Mouse (Mus musculus) heart, postnatal 25 days (tissue): ENCODE results near the gene Drc1. TPM values are rescaled to one million over a fixed set of nuclear protein-coding genes. Genes with fewer than 3 reads are reported as not detected.

ENCODE experiments used
- DNase-seq: peaks from one replicate; pipeline ENCODE4 v3.0.0; 2022; ENCODE audit warnings: low spot score
- intact Hi-C: fragments of 180-260 bp; cut with DNase I; formaldehyde crosslinking; loops from one replicate; pipeline ENCODE4 v1.15.1; 2025
- total RNA-seq, 2 experiments: library from RNA; stranded (reverse); gene quantifications; 2 replicates each; pipeline ENCODE4 v1.2.3; 2021

The Drc1 gene
- not detected for total RNA-seq

DNA sequence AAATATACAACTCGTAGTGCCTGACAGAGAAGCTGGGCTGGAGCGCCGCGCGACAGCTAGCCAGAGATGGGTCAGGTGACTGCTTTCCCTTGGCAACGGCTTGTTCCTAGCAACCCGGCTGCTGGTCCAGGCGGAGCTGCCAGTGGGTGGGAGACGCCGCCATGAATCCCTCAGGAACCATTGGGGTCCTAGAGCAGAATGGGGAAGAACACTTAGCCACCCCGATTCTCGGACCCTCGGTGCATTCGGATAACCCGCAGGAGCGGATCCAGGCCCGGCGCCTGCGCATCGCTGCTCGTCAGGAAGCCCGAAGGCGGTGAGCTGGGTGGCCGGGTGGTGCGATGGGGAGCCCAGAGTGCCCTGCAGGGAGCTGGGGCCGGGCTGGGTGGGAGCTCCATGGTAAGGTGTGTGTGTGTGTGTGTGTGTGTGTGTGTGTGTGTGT lies at the start of gene Drc1:
Gene Drc1 (plus strand): TSS at position 98 of the 442 bp plus-strand sequence.
- intact Hi-C loops: no loop called here
- DNase-seq: no peak

DNA sequence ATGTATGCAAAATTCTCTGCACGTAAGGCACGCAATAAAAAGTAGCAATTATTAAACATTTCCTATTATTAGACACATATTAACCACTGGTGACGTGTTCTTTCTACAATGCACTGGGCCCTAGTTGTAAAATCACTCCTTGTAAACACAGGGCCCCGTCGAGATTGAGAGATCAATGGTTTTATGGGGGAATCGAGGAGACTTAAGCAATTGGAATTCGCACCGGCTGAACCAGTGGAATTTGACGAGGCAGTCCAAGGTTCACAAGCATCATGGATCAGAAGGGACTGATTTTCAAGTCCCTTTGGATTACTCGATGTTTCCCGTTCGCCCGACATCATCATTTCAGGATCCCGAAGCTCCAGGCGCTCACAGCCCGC lies 49.3 kb upstream of the Drc1 start:
- intact Hi-C loops: no loop called here
- no peak for DNase-seq

DNA sequence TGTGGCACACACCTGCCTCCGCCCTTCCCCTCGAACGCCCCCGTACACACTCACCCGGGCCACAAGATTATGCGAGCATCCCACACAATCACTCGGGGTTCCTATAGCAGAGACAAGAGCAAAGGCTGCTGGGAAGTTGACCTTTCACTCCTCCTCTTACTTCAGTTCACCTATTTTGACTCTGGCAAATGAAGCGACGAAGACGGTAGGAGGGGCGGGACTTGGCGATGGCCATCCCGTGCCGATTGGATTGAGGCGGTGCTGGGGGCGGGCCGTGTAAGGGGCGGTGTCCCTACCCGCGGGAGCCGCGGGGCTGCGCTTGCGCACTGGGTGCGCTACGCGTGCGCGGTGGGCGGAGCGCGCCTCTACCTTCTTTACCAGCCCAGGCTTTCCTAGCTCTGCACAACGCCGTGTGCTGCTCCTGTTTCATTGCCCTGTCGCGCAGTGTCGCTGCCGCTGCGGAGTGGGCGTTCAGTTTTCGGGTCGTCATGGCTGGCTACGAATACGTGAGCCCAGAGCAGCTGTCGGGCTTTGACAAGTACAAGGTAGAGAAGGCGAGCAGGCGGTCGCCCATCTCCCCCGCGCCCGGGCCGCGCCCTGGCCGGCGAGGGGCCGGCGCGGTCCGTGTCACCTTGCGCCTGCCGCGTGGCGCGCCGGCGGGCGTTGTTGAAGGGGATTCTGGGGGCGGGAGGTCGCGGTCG lies 48.8 kb upstream of the Drc1 start, which contains the start of gene Selenoi:
Gene Selenoi (plus strand): TSS at position 311 of the 701 bp plus-strand sequence.
- peak; percentile 97 for DNase-seq
- intact Hi-C loops: no loop called here

DNA sequence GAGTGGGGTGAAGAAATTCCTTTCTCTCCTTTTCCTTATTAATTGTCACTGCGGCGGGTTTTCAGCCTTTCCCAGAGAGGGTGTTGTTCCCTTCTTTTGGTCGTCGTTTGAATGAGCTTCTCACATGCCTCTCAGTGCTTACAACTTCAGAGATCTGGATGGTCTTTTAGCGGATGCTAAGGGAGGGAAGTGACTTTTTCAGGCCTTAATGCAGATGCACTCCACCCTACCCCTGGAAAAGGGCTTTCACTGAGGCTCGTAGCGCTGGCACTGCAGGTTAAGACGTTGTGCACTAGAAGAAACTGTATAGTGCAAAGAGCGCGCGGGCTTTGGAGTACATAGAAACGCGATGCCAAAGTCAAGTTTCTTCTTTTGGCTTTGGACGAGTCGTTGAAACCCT lies 48.1 kb upstream of the Drc1 start:
- intact Hi-C loops: no loop called here
- no peak for DNase-seq

DNA sequence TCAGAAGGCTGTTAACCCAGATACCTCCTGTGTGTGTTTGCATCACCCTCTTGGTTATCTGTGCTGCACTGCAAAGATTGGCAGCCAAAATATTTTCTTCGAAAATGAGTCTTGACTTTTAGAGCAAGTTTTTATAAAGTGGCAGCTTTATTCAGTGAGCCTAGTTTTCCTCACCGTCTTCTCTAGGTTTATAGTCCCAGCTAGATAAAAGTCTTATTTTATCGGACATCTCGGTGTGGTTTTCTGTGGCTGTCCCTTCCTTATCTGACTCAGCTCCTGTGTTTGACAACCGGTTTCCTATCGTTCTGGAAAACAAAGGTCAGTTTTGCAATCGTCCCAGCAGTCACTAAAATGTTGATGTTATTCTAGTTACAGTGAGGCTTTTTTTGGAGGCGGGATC lies 47.2 kb upstream of the Drc1 start:
- no peak for DNase-seq
- intact Hi-C loops: no loop called here

DNA sequence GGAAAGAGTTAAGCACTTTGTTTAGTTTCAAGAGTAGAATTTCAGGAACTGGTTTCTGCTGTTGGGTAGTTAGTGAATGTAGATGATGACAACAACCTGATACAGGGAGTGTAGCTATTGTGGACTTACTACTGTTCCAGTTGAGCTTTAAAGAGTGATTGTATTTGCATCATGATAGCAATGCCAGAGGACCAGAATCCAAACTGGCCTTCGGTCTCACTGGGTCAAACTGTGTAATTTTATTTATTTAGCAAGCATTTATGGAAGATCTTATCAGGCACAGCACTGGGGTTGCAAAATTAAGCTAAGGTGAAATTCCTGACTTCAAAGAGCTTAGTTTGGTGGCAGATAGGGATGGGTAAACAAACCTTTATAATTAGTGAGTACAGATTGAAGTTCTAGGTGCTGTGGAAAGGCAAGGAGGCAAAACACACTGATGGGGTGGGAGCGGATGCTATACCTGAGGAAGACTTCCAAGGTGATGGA lies 45.5 kb upstream of the Drc1 start:
- intact Hi-C loops: no loop called here
- DNase-seq: no peak

DNA sequence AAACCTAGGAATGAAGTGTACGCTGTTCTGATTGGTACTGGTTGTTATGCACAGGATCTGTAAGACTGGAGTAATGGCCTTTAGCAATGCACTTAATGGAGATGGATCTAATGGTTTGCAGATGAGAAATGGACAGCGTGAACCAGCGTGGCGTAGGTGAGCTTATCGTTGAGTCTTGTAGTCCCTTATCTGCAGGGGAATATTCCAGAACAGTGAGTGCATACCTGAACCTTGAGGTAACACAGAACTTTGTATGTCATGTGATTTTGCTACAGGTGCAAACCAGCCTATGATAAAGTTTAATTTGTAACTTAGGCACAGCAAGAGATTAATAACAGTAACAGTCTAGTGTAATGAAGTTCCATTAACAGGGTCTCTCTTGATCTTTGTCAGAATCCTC lies 42.7 kb upstream of the Drc1 start:
- DNase-seq: no peak
- intact Hi-C loops: no loop called here

DNA sequence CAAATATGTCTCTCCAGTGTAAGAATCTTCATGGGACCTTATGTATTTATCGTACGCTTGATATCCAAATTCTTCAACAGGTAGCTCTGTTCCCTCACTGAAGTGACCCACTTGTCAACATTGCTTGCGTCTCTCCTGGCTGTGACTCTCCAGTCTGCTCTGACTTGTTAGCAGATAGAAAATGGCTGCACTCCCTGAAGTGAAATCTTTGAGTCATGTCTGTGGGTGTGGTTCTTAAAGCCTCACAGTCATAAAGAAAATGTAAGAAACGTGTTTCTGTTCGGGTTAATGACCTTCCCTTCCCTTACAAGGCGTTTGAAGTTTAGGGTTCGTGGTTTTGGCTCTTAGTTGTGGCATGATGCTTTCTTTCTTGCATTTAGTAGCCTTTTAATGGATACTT lies 40.6 kb upstream of the Drc1 start:
- no peak for DNase-seq
- intact Hi-C loops: no loop called here

DNA sequence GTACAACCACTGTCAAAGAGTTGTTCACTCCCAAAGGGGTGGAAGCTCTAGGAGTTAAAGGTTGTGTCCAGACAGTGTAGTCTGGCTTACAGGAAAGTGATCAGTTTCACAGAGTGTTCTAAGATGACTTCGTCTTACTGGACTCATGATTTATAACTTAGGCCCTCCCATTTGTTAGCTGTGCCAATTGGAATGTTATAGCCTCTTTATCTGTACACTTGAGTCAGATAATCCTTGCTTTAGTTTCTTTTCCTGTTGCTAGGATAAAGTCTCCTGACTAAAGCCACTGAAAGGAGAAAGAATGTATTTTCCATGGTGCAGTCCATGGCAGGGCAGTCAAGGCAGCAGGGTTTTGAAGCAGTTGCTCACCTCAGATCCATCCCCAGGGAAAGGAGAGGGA lies 38.8 kb upstream of the Drc1 start:
- intact Hi-C loops: no loop called here
- no peak for DNase-seq

DNA sequence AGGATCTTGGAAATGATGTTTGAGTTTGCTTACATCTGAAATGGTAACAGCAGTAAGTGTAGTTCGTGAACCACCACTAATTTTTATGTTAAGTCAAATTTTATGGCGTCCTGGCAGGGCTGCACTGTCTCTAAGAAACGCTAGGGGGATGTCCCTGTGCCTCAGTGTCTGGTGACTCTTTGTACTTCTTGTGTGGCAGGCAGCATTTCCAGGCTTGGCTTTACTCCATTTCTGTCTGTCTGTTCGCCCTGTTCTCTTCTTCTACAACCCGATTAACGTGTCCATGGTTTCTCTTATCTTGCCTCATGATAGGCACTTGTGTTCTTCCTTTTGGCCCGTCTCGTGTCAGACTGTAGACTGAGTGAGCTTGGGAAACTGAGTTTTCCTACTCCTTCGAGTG lies 37.4 kb upstream of the Drc1 start:
- intact Hi-C loops: no loop called here
- no peak for DNase-seq

DNA sequence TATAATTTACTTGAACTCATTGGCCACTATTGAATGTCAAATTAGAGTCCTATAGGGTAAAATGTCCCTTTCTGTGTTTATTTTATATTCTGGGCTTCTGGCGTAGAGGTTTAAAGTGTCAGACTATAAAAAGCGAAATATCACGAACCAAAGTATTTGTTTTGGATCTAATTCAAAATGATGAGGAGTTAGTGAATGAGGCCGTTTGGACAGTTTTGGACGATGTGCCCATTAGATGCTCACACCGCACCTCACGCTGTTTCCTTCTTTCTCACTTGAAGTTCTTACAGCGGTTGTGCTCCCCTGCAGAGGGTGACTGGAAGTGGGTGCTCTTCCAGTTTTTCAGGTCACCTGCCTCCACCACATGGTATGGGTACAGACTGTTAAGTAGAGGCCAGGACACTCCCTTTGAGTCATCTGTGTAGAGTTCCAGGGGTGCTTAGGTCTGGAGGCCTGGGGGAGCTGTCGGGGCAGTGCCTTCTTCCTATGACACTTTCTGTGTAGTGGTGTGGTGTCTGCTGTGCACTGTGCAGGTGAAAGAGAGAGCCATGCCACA lies 35.2 kb upstream of the Drc1 start:
- no peak for DNase-seq
- intact Hi-C loops: no loop called here

DNA sequence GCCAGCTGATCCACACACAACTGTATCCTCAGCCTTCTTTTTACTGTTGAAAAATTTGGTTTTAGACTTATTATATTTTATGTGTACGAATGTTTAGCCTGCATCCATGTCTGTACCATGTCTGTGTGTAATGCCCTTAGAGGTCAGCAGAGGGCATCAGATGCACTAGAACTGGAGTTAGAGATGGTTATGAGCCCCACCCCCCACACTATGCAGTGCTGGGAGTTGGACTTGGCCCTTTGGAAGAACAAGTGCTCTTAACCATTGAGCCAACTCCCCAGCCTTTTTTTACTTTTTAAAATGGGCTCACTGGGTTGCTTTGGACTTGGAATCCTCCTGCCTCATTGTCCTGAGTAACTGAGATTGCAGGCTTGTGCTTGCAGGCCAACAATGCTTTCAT lies 33.5 kb upstream of the Drc1 start:
- intact Hi-C loops: no loop called here

DNA sequence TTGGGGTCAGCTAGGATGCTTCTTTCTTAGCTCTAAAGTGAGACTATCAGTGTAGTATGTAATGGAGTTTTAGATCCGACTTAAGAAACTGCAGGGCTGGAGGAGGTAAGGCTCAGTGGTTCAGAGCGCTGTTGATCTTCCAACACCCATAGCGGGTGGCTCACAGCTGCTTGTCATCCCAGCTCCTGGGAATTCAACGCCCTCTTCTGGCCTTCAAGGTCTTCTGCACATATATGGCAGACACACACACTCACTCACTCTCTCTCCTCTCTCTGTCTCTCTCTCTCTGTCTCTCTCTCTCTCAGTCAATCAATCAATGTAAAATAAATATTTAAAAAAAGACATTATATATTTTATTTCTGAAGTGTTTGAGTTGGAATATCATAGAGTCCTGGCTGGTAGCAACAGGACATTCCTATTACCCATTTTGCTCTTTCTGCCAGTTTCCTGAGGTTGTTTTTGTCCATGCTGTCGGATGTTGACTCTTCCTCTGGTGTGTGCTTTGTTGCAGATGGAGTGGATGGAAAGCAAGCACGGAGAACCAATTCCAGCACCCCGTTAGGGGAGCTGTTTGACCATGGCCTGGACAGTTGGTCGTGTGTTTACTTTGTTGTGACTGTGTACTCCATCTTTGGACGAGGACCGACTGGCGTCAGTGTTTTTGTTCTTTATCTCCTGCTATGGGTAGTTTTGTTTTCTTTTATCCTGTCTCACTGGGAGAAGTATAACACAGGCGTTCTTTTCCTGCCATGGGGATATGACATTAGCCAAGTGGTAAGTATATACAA lies 25.4 kb upstream of the Drc1 start:
- intact Hi-C loops: no loop called here
- DNase-seq: no peak

More for the DNA sequence above, 33.5 kb upstream of the Drc1 start:
- no peak for DNase-seq

DNA sequence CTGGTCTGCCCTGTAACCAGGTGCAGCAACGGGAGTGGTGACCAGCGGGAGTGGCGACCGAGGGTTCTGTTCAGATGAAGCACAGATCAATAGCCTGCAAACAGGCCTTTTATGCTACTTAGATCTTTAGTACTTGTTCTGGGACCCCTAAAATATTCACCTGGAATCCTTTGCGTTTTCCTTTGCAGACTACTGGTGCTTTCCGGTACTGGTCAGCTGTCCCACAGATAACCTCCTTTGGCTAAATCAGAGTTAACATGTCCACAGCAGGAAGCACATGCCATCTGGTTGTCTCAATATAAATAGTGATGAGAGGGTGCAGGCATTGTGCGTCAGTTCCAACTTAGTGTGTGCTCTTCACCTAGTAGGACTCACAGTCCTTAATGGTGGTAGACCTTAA lies 22.4 kb upstream of the Drc1 start:
- intact Hi-C loops: no loop called here
- DNase-seq: no peak

DNA sequence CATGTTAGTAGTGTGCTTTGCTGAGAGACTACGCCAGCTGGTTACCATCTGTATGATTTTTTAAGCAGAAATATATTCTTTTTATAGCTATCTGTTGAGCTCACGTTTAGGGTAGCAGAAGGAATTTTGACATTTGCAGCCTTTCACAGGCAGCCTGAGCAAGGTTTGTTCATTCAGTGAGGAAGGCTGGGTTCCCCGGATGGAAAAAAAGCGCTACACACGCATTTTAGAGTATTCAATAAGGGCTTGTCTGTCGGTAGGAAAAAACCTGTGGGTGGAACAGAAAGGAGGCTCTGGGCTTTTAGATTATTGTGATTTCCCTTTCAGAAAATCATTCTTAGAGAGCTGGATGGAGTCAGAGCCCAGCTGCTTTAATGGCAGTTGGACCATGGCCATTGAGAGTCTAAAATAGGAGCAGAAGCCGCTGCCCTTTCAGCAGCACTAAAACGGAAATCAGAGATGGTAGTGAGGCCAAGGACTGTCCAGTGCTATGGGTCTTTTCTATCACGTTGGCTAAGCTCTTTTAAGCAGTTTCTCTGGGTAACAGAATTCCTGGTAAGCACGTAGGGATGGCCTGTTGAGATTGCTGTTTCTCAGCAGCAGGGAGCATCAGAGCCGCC lies 10.5 kb upstream of the Drc1 start:
- intact Hi-C loops: no loop called here
- DNase-seq: no peak

DNA sequence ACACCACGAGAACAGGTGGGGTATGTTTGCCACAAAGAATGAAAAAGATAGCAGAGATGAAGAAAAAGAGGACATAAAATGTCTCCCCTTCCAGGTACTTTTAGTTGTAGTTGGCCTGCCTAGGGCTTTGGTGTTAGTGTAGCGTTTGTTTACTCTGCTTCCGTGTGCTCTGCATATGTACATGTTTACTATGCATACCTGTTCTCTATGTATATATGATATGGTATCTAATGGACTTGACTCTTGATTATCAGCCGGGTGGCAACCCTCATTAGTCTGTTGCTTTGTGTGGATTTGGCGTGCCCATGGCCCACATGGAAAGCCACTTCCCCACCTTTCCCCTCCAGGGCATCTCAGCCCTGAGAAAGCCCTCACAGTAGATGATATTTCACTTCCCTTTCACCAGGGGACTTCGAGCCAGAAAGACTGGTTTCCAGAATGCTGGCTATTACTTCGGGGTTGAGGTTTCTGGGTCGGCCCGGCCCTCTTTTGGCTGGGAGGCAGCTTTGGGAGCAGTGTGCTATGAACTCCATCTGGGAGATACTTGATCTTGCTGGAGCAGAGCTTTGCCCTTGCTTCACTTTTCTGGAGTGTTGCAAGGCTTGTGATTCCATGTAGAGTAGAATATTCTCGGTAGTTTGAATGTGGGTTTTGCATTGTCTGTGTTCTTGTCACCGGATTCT lies 9.4 kb upstream of the Drc1 start:
- intact Hi-C loops: no loop called here
- peak; percentile 6 for DNase-seq

DNA sequence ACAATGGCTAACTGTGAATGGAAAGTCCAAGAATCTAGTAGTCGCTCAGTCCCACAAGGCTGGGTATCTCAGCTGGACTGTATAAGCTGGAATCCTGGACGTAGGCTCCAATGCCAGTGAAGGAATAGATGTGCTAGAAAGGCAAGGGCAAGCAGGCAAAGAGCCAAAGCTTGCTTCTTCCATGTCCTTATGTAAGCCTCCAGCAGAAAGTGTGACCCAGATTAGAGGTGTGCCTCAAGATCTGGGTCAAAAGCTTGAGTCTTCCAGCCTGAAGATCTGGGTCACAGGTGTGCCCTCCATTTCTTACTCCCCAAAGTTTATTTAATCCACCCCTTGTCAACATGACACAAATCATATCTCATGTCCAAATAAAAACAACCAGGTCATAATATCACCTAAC lies 4.8 kb upstream of the Drc1 start:
- no peak for DNase-seq
- intact Hi-C loops: no loop called here

DNA sequence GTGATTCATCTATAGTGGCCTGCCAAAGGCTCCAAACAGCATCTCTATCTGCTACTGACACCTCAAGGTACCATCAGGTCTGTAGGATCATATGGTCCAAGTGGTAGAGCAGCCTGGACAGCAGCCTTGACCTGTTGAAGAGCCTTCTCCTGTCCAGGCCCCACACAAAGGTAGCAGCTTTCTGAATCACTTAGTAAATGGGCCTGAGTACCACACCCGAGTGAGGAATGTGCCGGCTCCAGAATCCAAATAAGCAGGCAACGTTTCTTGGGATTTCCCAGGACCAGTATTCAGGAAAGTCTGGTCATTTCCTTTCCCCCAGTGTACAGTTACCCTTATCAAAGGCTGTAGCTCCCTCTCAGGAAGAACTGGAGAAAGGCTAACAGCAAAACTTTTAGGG lies 2.2 kb upstream of the Drc1 start:
- intact Hi-C loops: no loop called here
- no peak for DNase-seq

DNA sequence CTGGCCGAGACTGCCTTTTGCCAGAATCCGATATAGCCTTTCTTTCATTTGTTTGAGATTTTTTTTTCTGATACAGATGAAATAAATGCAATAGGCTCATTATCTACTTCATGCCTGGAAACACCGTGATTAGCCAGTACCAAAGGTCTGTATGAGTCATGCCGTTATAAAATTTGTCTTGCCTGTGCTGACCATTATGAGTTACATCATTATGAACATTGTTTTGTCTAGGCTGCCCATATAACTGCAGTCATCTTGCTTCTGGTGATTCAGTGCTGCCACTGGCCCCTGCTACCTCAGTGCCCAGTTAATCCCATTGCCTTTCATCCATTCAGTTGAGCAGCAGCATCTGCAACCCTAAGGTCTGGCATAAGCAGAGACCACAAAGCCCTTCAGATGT lies 1.7 kb upstream of the Drc1 start:
- no peak for DNase-seq
- intact Hi-C loops: no loop called here

DNA sequence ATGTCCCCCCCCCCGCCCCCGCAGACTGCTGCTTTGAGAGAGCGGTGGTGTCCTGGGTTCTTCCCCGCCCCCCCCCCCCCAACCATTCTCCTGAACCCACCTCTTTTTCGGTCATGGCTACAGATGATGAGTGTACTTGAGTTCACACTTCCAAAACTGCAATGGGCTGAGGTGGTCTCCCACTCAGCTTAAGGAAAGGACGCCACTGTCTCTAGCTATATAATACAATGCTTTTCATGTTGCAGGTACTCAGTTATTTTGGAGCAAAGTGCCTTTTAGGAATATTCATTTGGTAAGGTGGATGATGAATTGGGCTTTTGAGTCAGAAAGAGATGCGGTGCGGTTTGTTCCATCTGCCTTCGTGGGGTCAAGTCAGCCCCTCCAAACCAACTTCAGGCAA lies 324 bp upstream of the Drc1 start:
- no peak for DNase-seq
- intact Hi-C loops: no loop called here
